16 mouse cellular contexts compared by ENCODE assay signal in the genomic region with DNA sequence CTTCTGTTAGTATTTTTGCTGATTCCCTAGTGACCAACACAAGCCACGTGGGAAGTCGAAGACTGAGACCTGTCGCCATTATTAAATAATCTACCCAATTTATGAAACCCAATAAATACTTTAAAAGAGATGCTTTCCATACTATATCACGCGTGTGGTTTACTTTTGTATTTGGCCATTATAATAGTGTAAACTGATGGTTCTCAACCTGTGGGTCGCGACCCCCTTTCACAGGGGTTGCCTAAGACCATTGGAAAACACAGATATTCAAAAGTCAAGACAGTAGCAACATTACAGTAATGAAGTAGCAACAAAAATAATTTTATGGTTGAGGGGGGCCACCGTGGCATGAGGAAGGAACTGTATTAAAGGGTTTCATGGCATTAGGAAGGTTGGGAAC. TPM values are rescaled to one million over a fixed set of nuclear protein-coding genes. Genes with fewer than 3 reads are reported as not detected.
DNase-seq lines count a peak whose midpoint lies in the region; TF ChIP-seq lines count a peak whose summit lies in the region.
"Had no signal": no experiment of that assay in that cellular context is flagged by ENCODE, and none has a peak within 500 bp of the region (broad histone marks: within the 10 kb centered on the region; RNA-seq: fewer than 3 reads in every experiment).

No protein-coding gene starts in this region.

- WGBS in heart, embryonic 10.5 days, result 87% methylated on average over 8 of the region's 8 CpGs

- H3K79me2 ChIP-seq in CH12.LX (replicated peaks; ENCODE audit: control insufficient read depth, extremely low read depth, insufficient read depth, poor library complexity, severe bottlenecking), result no peaks in the 10 kb centered on the region

- H3K4me1 ChIP-seq in heart, embryonic 10.5 days, result no peaks in the 10 kb centered on the region
- peaks cover 4 to 20% of the 10 kb centered on the region in 2 experiments; a peak in 3 of 4 replicates for H3K4me1 ChIP-seq in CH12.LX (ENCODE audit: control insufficient read depth in 1 of 2, insufficient read depth in 2 of 2)
- H3K4me1 ChIP-seq in ES-E14 (ENCODE audit: control insufficient read depth in 2 of 2, insufficient read depth in 2 of 2, low read length in 2 of 2, poor library complexity in 1 of 2), result no peaks in the 10 kb centered on the region
- H3K4me1 ChIP-seq: embryonic facial prominence, embryonic 10.5 days; embryonic facial prominence, embryonic 12.5 days had no signal

- no peaks in the 10 kb centered on the region for H3K9me3 ChIP-seq in heart, embryonic 10.5 days
- H3K9me3 ChIP-seq in CH12.LX (replicated peaks; ENCODE audit: low read length) (no peaks in the 10 kb centered on the region), ES-E14 (ENCODE audit: control insufficient read depth, insufficient read depth, low read depth, low read length) (no peaks in the 10 kb centered on the region)
- H3K9me3 ChIP-seq: embryonic facial prominence, embryonic 10.5 days; embryonic facial prominence, embryonic 12.5 days had no signal

- TF ChIP-seq CTCF in CH12.LX (conservative IDR thresholded peaks at IDR 0.05 in 1 of 2, IDR thresholded peaks at IDR 0.05 in 1 of 2; ENCODE audit: low read depth in 2 of 2, low read length in 2 of 2), result no peak

- H3K9ac ChIP-seq in CH12.LX (ENCODE audit: insufficient read depth, low read depth), result no peak overlapping the region
- no peak overlapping the region for H3K9ac ChIP-seq in ES-E14 (ENCODE audit: insufficient read depth, low read depth, low read length, poor library complexity, severe bottlenecking)
- H3K9ac ChIP-seq: embryonic facial prominence, embryonic 12.5 days had no signal

- peak; percentile 5 for DNase-seq in heart, embryonic 10.5 days (ENCODE audit: low spot score)
- DNase-seq in heart, adult 9 months (ENCODE audit: low spot score in 2 of 2), result no peak
- DNase-seq in CH12.LX (ENCODE audit: extremely low read depth) (no peak), ES-E14 (ENCODE audit: low read depth, low spot score) (no peak)
- no peak for DNase-seq in embryo, embryonic 10 days (ENCODE audit: low spot score)
- DNase-seq: adrenal gland, adult 2 months; adrenal gland, postnatal 10 days; adrenal gland, postnatal 25 days had no signal

- no peak overlapping the region for H3K4me2 ChIP-seq in CH12.LX (ENCODE audit: insufficient read depth, low read depth, poor library complexity, severe bottlenecking)
- H3K4me2 ChIP-seq: embryonic facial prominence, embryonic 12.5 days had no signal

- no peaks in the 10 kb centered on the region for H3K27me3 ChIP-seq in heart, embryonic 10.5 days (ENCODE audit: insufficient read depth, poor library complexity, severe bottlenecking)
- H3K27me3 ChIP-seq in CH12.LX (replicated peaks), result no peaks in the 10 kb centered on the region
- H3K27me3 ChIP-seq: embryonic facial prominence, embryonic 12.5 days had no signal

- dilution Hi-C loops in CH12.LX (cut with MboI; ENCODE audit: extremely low pct_ligation_motif_present, extremely low pct_unique_long_range_greater_than_20kb, low sequenced_read_pairs), result no loop called here

- in situ Hi-C loops in CH12.LX (cut with MboI; ENCODE audit: low pct_ligation_motif_present, low pct_unique_long_range_greater_than_20kb, low sequenced_read_pairs) (no loop called here), ES-E14 (cut with MboI; ENCODE audit: low sequenced_read_pairs in 2 of 2, unreplicated experiment in 2 of 2) (no loop called here)

- no peak overlapping the region for H3K27ac ChIP-seq in heart, embryonic 10.5 days
- H3K27ac ChIP-seq in CH12.LX (ENCODE audit: insufficient read depth, low read depth) (no peak overlapping the region), ES-E14 (ENCODE audit: insufficient read depth, low read depth, low read length, poor library complexity, severe bottlenecking) (no peak overlapping the region)
- H3K27ac ChIP-seq: embryonic facial prominence, embryonic 10.5 days; embryonic facial prominence, embryonic 12.5 days had no signal

- H3K36me3 ChIP-seq in heart, embryonic 10.5 days, result no peaks in the 10 kb centered on the region
- H3K36me3 ChIP-seq in CH12.LX (replicated peaks in 1 of 2; ENCODE audit: control insufficient read depth in 1 of 2, insufficient read depth in 1 of 2, low read length in 1 of 2), result no peaks in the 10 kb centered on the region
- H3K36me3 ChIP-seq in ES-E14 (ENCODE audit: control insufficient read depth, insufficient read depth, low read length, poor library complexity, severe bottlenecking), result no peaks in the 10 kb centered on the region
- H3K36me3 ChIP-seq: embryonic facial prominence, embryonic 10.5 days; embryonic facial prominence, embryonic 12.5 days had no signal

- TF ChIP-seq RAD21 in CH12.LX (IDR thresholded peaks at IDR 0.05; ENCODE audit: low read depth, low read length), result no peak

- no peak overlapping the region for H3K4me3 ChIP-seq in heart, embryonic 10.5 days
- no peak overlapping the region for H3K4me3 ChIP-seq in CH12.LX (replicated peaks in 1 of 3; ENCODE audit: low read depth in 2 of 3, low read length in 2 of 3, poor library complexity in 1 of 3)
- H3K4me3 ChIP-seq in ES-E14 (ENCODE audit: insufficient read depth in 1 of 2, low read depth in 1 of 2, low read length in 2 of 2, poor library complexity in 1 of 2, severe bottlenecking in 1 of 2), result no peak overlapping the region
- H3K4me3 ChIP-seq: embryonic facial prominence, embryonic 10.5 days; embryonic facial prominence, embryonic 12.5 days had no signal

- no peak for TF ChIP-seq EP300 in CH12.LX (IDR thresholded peaks at IDR 0.05; ENCODE audit: low read length)

- TF ChIP-seq POLR2A in CH12.LX (IDR thresholded peaks at IDR 0.05; ENCODE audit: low read depth, low read length), result no peak

TF ChIP-seq in CH12.LX, 34 proteins besides CTCF, POLR2A, EP300 and RAD21:
- TF ChIP-seq POLR2AphosphoS2 (IDR thresholded peaks at IDR 0.05; ENCODE audit: low read depth, low read length) (no peak), JUND (conservative IDR thresholded peaks at IDR 0.05; ENCODE audit: low read depth, low read length) (no peak), CHD2 (IDR thresholded peaks at IDR 0.05; ENCODE audit: low read length) (peak; percentile 39; the same call in 1 of the 2 replicates)

TF ChIP-seq in ES-E14, 5 proteins besides CTCF, POLR2A, EP300 and RAD21:
- no peak for TF ChIP-seq ZC3H11A (IDR thresholded peaks at IDR 0.05; ENCODE audit: borderline replicate concordance, low read depth, low read length)
- TF ChIP-seq CHD2 (IDR thresholded peaks at IDR 0.05; ENCODE audit: low read depth, low read length), result peak; percentile 92

RNA-seq across cellular contexts. Expression of gene Amdhd1, which starts 20.7 kb away (rescaled TPM):
- 0.26 and 1.5 TPM in 2 replicates for polyA plus RNA-seq in heart, embryonic 10.5 days (2016; fragmentation: Nextera tagmentation; extraction: Ambion mirVana)
- total RNA-seq in CH12.LX (2012; rRNA removed), result 4.6 and 8.4 TPM in 2 replicates
- total RNA-seq in CH12.LX (2014; rRNA removed), result 2.4 and 3.3 TPM in 2 replicates
- 2.3 and 2.4 TPM in 2 replicates for polyA plus RNA-seq in CH12.LX (2012; ENCODE audit: insufficient read length, low read depth)
- 0.16 and 0.40 TPM in 2 replicates for total RNA-seq in ES-E14 (2012; rRNA removed)
- total RNA-seq: adrenal gland, postnatal 25 days; common myeloid progenitor, adult 5-6 weeks; MEL had no signal

RNA-seq across cellular contexts. Expression of gene Ccdc38, which starts 21.3 kb away (rescaled TPM):
- polyA plus RNA-seq in heart, embryonic 10.5 days (2016; fragmentation: Nextera tagmentation; extraction: Ambion mirVana), result 0.17 and 0.35 TPM in 2 replicates
- 6.6 and 9.2 TPM in 2 replicates for total RNA-seq in CH12.LX (2012; rRNA removed)
- 47.3 and 55.8 TPM in 2 replicates for total RNA-seq in CH12.LX (2014; rRNA removed)
- polyA plus RNA-seq in CH12.LX (2012; ENCODE audit: insufficient read length, low read depth), result 17.9 and 22.2 TPM in 2 replicates
- total RNA-seq in ES-E14 (2012; rRNA removed), result 0.85 and 2.6 TPM in 2 replicates
- total RNA-seq: adrenal gland, adult 2 months; adrenal gland, postnatal 25 days; adrenal gland, postnatal 4 days; MEL had no signal
- polyA plus RNA-seq: adrenal gland, adult 2 months had no signal

RNA-seq across cellular contexts. Expression of gene Hal, which starts 30.6 kb away (rescaled TPM):
- 0.05 and 0.33 TPM in 2 replicates for polyA plus RNA-seq in heart, embryonic 10.5 days (2016; fragmentation: Nextera tagmentation; extraction: Ambion mirVana)
- total RNA-seq in CH12.LX (2012; rRNA removed) (0.76 TPM in 2 replicates), CH12.LX (2014; rRNA removed) (0.26 TPM in 1 of 2 replicates, not detected in the other), ES-E14 (2012; rRNA removed) (2.2 and 5.7 TPM in 2 replicates)
- 0.29 TPM in 1 of 2 replicates, not detected in the other for polyA plus RNA-seq in CH12.LX (2012; ENCODE audit: insufficient read length, low read depth)
- polyA plus RNA-seq: embryonic facial prominence, embryonic 12.5 days; forebrain, embryonic 11.5 days; forebrain, embryonic 14.5 days; frontal cortex, adult 2 months had no signal
